Mouse (Mus musculus) thymus, postnatal 36 days (tissue): ENCODE measurements around the gene Veph1.

ENCODE experiments used
- DNase-seq, 2 experiments: peaks; one replicate each; pipeline ENCODE4 v3.0.0; 2022; ENCODE audit warnings: mixed read lengths in 2 of 2

Gene Veph1

GRCm38 (mm10) chr3:66221243-66221611, 75.4 kb downstream of the Veph1 start:
- no peak for DNase-seq

- no peak for DNase-seq
Observed at GRCm38 (mm10) chr3:66220554-66221242, 75.9 kb downstream of the Veph1 start.

DNA sequence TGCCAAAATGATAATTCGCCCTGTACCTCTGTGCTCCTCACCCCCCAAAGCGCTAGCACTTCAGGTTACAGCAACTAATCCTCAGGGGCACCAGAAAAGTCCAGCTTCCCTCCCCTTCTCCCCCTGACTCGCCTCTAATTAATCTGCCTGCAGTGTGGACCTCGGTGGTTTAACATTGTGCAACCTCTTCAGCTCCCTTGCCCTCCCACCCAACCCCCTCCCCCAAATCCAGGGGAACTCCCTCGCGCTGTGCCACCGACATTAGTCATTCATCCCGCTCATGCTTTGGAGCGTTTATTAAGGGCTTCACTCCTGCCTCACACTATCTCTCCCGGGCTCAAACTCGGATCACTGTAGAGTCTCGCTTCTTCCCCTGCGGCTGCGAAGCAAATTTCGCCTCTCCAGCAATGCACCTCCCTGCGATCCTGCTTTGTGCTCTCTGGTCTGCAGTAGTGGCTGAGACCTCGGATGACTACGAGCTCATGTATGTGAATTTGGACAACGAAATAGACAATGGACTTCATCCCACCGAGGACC, 76.9 kb downstream of the Veph1 start, which contains the start of gene Ptx3:
Ptx3 (plus strand) TSS at position 256 of the 537 bp plus-strand sequence.
- no peak for DNase-seq

DNA sequence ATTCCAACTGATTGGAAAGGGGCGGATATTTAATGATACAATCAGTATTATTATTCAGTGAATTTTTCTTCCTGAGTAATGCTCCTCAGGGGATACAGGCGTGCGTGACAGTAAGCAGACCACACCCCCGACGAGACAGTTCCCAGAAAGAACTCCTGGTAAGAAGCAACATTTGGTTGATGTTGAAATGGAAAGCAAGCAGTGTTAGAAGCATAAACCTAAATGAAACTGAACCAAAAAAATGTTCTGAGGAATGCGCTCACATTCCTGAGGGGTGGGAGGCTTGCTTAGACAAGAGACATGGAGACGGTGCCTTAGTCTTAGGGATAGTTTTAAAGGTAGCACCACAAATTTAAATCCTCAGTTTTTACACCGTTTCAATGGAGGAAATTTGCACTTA, 80.9 kb downstream of the Veph1 start:
- no peak for DNase-seq

GRCm38 (mm10) chr3:66213524-66213923, 83.1 kb downstream of the Veph1 start:
- no peak for DNase-seq

GRCm38 (mm10) chr3:66208836-66209573, 87.6 kb downstream of the Veph1 start:
- DNase-seq: no peak

DNA sequence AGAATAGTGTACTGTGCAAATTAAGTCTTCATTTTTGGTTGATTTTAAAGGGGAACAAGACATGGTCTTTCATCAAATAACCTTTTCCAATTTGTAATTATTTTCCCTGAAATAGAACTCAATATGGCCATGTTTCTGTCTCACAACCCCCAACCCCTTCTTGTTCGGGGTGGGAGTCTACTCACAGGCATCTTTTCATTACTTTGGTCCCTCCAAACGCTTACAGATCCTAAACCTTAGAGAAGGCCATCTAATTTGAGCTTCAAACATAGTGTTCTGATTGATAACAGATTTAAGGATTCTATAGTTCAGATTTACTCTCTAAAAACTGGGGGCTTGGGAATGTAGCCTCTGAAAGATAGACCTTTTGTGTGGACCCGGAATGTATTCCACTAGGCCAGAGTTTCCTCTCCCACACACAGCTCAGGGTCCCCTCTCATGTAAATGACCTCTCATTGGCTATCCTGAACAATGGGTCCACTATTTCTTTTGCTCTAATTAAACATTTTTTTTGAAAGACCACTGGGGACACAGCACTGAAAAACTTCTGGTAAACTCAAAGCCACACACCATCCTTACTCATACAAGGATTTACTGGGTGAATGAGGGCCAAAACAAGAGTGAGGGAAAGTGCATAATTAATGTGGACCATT, 102.6 kb downstream of the Veph1 start:
- DNase-seq: no peak

DNA sequence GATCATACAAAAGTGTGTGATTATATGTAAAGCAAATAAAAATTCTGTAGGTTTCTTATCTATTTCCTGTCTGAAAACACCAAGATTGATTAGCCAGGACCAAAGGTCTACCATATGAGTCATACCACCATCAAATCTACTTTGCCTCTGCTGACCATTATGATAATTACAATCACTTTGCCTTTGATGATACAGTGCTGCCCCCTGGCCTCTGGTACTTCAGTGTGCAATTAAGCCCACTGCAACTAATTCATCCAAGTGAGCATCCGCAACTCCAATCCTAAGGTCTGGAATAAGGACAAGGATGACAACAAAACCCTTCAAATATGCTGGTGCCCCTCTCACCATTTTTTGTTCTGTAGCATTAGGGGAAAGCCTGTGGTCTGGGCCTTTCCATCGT, 117.0 kb downstream of the Veph1 start:
- DNase-seq: no peak

DNA sequence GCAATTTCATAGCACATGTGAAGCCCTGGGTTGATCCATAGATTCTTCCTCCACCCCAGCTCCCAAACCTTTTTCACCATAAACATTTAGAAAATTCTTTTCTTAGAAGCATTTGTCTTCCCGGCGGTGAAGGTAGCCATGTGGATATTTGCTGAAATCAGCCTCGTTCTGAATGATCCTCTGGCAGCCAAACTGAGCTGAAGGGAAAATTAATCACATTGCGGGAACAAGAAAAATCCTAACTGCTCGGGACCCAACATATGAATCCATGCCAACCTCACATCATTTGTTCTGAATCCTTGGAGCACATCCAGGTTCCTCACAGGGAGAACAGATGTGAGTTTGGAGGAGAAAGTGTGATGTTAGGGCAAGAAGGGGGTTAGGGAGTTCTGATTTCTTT, 123.7 kb downstream of the Veph1 start:
- DNase-seq: no peak

DNA sequence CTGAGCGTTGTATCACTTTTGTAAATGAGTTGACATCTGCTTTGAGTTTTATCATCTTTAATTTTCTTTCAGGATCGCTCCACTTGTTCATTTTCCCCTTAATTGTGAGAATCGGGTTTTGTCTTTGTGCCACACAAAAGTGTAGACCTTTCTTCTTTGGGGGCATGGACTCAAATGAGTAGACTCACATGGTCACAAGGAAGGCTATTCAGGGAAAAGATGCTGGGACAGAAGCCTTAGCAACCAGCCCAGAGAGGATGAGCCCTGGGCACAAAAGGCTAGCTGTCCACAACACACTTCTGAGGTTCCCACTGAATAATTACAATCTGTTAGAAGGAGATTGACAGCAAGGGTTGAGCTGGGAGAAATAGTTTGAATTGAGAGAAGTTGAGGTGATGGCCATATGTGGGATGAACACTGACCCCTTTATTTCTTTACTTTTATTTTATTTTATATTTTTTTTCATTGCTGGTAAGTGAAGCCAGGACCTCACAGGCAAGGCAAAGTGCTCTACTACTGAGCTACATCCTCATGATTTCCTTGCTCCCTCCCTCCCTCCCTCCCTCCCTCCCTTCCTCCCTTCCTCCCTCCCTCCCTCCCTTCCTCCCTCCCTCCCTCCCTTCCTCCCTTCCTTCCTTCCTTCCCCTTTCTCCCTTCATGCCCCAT, 126.6 kb downstream of the Veph1 start:
- no peak for DNase-seq

DNA sequence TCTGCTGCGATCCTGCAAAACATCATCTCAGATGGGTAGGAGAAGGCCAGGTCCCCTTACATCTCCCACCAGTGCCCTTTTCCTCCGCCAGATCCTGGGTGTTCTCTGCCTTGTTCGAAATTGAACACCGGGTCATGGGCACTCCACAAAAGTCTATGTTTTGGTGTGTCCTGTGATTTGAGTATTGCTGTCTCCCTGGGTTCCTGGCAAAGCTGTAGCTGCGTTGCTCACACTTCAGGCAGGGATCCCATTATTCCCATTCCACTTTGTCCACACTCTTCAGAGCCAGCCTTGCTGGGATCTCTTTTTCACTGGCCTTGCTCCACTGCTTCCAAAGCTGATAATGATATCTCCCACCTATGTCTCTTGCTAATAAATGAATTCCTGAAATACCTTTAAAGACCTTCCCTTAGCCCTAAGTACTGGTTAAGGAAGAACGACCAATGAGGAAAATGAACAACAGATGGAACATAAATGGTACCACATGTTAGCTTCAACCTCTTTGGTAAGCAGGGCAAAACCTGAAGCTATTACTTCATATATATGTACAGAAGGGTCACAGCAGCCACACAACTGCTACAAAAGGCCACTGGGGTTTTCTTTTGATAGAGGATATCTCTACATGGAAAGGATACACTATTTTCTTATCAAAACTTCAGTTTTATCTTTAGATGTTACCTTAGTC, 129.9 kb downstream of the Veph1 start:
- DNase-seq: no peak

GRCm38 (mm10) chr3:66165026-66165425, 131.6 kb downstream of the Veph1 start:
- DNase-seq: no peak

GRCm38 (mm10) chr3:66164585-66164984, 132.1 kb downstream of the Veph1 start:
- DNase-seq: no peak

DNA sequence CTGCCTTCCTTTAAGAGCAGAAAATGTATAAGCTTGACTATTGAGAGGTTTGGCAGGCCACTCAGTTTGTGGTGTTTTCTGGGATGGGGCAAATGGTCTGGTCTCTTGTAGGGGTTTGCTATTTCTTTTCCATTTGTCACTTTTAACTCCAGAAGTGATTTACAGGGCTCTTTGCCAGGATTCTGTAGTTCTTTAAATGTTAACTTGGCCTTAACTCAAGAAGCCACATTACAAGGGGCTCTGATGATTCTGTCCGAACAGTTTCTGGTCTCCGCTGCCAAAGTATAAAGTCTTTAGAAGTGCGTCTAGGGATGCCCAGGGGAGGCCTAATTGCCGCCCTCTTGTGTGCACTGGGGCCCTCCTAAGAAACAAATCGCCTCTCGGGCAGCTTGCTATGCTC, 134.0 kb downstream of the Veph1 start:
- no peak for DNase-seq

- no peak for DNase-seq
Observed at GRCm38 (mm10) chr3:66157947-66158346, 138.7 kb downstream of the Veph1 start.

- no peak for DNase-seq
Observed at GRCm38 (mm10) chr3:66137601-66138000, 159.0 kb downstream of the Veph1 start.

DNA sequence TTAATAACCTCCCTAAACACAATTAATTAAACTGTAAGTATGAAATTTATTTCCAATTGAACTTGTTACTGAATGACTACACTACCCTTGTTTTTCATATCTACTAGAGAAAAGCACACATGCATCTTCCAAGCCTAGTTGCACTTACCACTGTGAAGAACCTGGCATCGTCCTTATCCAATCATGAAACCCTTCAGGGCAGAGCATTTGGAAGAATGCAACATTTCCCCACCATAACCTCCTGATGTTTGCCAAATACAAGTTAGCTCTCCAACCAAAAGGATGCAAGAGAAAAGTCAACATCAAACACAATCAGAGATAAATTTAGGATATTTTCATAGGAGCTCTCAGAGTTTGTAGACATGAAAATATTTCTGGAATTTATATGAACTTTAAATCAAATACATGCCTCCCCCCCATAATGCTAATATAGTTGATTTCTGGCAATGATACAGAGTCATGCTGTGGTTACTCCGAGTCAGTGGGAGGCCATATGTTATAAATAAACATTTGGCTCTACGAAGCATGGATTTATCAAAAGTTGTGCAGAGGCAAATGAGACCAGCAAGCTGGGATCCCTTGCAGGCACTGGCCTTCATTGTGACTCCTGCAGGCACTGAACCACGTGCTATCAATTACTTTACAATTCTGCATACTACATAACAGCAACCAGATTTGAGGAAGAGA, 165.2 kb downstream of the Veph1 start:
- DNase-seq: no peak

DNA sequence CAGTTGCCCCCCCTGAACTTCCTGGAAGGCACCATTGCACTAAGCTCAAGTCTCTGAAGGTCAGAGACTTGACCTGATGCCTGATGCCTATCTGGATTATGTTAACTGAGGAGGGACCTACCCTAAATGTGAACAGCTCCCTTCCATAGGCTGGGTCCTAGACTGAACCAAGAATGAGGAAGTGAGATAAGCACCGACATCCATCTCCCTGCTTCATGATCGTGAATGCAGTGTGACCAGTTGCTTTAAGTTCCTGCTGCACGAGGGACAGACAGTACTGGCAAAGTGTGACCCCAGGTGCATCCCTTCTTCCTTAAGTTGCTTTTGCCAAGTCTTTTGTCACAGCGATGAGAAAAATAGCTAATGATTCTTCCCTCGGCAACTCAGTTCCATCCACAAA, 166.9 kb downstream of the Veph1 start:
- DNase-seq: no peak

GRCm38 (mm10) chr3:66105493-66105892, 191.1 kb downstream of the Veph1 start:
- no peak for DNase-seq

GRCm38 (mm10) chr3:66102599-66102932, 194.1 kb downstream of the Veph1 start:
- no peak for DNase-seq

GRCm38 (mm10) chr3:66101809-66102598, 194.6 kb downstream of the Veph1 start:
- DNase-seq: no peak
